Mouse (Mus musculus) lung, adult 2 months (tissue): ENCODE measurements around the gene Krt9.

Experiments
- CTCF ChIP-seq: fragments of 200-500 bp; IDR thresholded peaks from 2 replicates; pipeline ENCODE4 v1.5.1; 2011; ENCODE audit warnings: mild to moderate bottlenecking, low read length, control low read depth; ENCODE audit not compliant: insufficient read depth
- POLR2A ChIP-seq: fragments of 200-500 bp; IDR thresholded peaks from 2 replicates; pipeline ENCODE4 v1.6.1; 2011; ENCODE audit warnings: low read depth, mild to moderate bottlenecking, control low read depth, low read length, borderline replicate concordance; ENCODE audit errors: extremely low read depth

- TF ChIP-seq CTCF: no peak
- no peak for TF ChIP-seq POLR2A
These were observed 28.7 kb upstream of the Krt9 start for GRCm38 (mm10) chr11:100221741-100222140.
